Mouse (Mus musculus): ENCODE measurements around the gene Ctnna3. TPM values are rescaled to one million over a fixed set of nuclear protein-coding genes. Genes with fewer than 3 reads are reported as not detected.

The Ctnna3 gene
- polyA plus RNA-seq, 1 experiment from 2014 or later, result 0.92 TPM

DNA sequence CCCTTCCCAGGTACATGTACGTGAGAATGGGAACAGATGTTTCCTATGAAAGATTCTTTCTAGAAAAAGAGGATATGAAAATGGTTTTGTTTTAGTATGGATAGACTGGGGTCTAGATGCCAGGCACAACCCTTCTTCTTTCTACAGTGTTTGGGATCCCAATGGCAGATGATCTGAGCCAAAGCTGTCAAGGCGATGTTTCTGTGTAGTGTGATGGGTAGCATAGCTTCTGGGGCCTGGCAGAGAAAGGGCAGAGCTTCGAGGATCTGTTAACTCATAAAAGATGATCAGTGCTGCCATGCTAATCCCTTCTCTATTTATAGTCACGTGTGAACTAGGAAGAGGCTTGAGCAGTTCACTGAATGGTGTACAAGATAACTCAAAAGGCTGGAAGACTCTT lies 284.3 kb downstream of the Ctnna3 start:
- no peaks in the 10 kb centered on the region for H3K4me1 ChIP-seq
- H3K27me3 ChIP-seq, result no peaks in the 10 kb centered on the region
- H3K9ac ChIP-seq, result no peak overlapping the region
- ATAC-seq (ENCODE audit: insufficient number of reproducible peaks, low FRiP score, low TSS enrichment, low read depth), result no peak
- no peaks in the 10 kb centered on the region for H3K36me3 ChIP-seq
- H3K4me3 ChIP-seq (replicated peaks), result no peak overlapping the region
- H3K9me3 ChIP-seq (replicated peaks), result no peaks in the 10 kb centered on the region
- WGBS, result 63% methylated on average over 4 of the region's 4 CpGs
- no peak overlapping the region for H3K27ac ChIP-seq (replicated peaks)
- no peak overlapping the region for H3K4me2 ChIP-seq (replicated peaks)

GRCm38 (mm10) chr10:63768871-63769270 lies 339.0 kb downstream of the Ctnna3 start:
- no peak overlapping the region for H3K9ac ChIP-seq
- H3K27me3 ChIP-seq, result no peaks in the 10 kb centered on the region
- no peaks in the 10 kb centered on the region for H3K4me1 ChIP-seq
- H3K4me2 ChIP-seq (replicated peaks), result no peak overlapping the region
- H3K4me3 ChIP-seq (replicated peaks), result no peak overlapping the region
- ATAC-seq (ENCODE audit: insufficient number of reproducible peaks, low FRiP score, low TSS enrichment, low read depth), result no peak
- 92% methylated on average over 10 of the region's 10 CpGs for WGBS
- no peak overlapping the region for H3K27ac ChIP-seq (replicated peaks)
- no peaks in the 10 kb centered on the region for H3K36me3 ChIP-seq
- no peaks in the 10 kb centered on the region for H3K9me3 ChIP-seq (replicated peaks)

- no peak overlapping the region for H3K9ac ChIP-seq
- no peaks in the 10 kb centered on the region for H3K4me1 ChIP-seq
- no peaks in the 10 kb centered on the region for H3K36me3 ChIP-seq
- 87% methylated on average over 7 of the region's 7 CpGs for WGBS
- no peak overlapping the region for H3K4me2 ChIP-seq (replicated peaks)
- no peak for ATAC-seq (ENCODE audit: insufficient number of reproducible peaks, low FRiP score, low TSS enrichment, low read depth)
- H3K4me3 ChIP-seq (replicated peaks), result no peak overlapping the region
- H3K9me3 ChIP-seq (replicated peaks), result no peaks in the 10 kb centered on the region
- H3K27me3 ChIP-seq, result no peaks in the 10 kb centered on the region
- H3K27ac ChIP-seq (replicated peaks), result no peak overlapping the region
Observed at GRCm38 (mm10) chr10:63771656-63772055, 341.8 kb downstream of the Ctnna3 start.

- no peaks in the 10 kb centered on the region for H3K4me1 ChIP-seq
- no peaks in the 10 kb centered on the region for H3K36me3 ChIP-seq
- no peak for ATAC-seq (ENCODE audit: insufficient number of reproducible peaks, low FRiP score, low TSS enrichment, low read depth)
- no peaks in the 10 kb centered on the region for H3K9me3 ChIP-seq (replicated peaks)
- H3K9ac ChIP-seq, result no peak overlapping the region
- 92% methylated on average over 10 of the region's 10 CpGs for WGBS
- H3K4me2 ChIP-seq (replicated peaks), result no peak overlapping the region
- no peaks in the 10 kb centered on the region for H3K27me3 ChIP-seq
- no peak overlapping the region for H3K4me3 ChIP-seq (replicated peaks)
- no peak overlapping the region for H3K27ac ChIP-seq (replicated peaks)
Observed at GRCm38 (mm10) chr10:63772074-63772473, 342.2 kb downstream of the Ctnna3 start.

GRCm38 (mm10) chr10:63781948-63782347 lies 352.1 kb downstream of the Ctnna3 start:
- H3K27ac ChIP-seq (replicated peaks), result no peak overlapping the region
- H3K27me3 ChIP-seq, result no peaks in the 10 kb centered on the region
- WGBS, result 27% methylated on average over 6 of the region's 6 CpGs
- H3K4me3 ChIP-seq (replicated peaks), result no peak overlapping the region
- no peaks in the 10 kb centered on the region for H3K4me1 ChIP-seq
- no peak overlapping the region for H3K4me2 ChIP-seq (replicated peaks)
- H3K9ac ChIP-seq, result no peak overlapping the region
- H3K9me3 ChIP-seq (replicated peaks), result no peaks in the 10 kb centered on the region
- ATAC-seq (ENCODE audit: insufficient number of reproducible peaks, low FRiP score, low TSS enrichment, low read depth), result no peak
- H3K36me3 ChIP-seq, result no peaks in the 10 kb centered on the region

DNA sequence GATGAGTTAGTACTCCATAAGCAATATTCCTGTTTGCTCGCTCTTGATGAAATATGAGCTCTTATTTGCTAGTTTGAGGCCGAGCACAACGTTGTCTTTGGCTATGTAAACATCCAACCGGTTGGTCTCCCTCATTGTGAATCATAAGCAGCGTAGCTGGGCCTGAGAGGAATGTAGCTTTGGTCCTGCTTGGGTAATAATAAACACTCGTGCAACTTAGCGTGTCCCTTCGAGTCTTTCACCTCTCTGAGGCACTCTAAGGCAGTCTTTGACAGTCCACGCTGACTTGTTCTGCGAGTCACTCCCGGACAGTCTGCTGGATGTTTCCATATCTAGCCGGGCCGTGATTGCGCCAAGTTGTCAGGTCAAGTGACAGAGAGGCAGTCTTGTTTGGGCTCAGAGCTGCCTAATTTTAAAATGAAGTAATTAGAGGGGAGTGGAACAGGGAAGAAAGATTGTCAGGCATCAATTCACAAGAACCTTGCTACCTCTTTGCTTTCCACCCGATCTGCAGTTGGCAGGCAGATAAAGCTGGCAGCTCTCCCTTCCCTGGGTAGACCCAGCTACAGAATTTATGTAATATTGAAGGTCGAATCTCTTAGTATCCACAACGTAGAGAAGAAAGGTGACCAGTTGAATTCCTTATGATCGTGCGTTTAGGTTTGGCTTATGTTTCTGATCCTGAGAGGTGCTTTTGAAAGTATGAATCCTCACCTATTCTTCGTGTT lies 355.1 kb downstream of the Ctnna3 start:
- no peak overlapping the region for H3K27ac ChIP-seq (replicated peaks)
- H3K4me3 ChIP-seq (replicated peaks), result no peak overlapping the region
- no peaks in the 10 kb centered on the region for H3K4me1 ChIP-seq
- no peaks in the 10 kb centered on the region for H3K36me3 ChIP-seq
- WGBS, result 73% methylated on average over 20 of the region's 20 CpGs
- H3K9me3 ChIP-seq (replicated peaks), result no peaks in the 10 kb centered on the region
- ATAC-seq (ENCODE audit: insufficient number of reproducible peaks, low FRiP score, low TSS enrichment, low read depth), result no peak
- H3K4me2 ChIP-seq (replicated peaks), result no peak overlapping the region
- no peaks in the 10 kb centered on the region for H3K27me3 ChIP-seq
- H3K9ac ChIP-seq, result no peak overlapping the region

DNA sequence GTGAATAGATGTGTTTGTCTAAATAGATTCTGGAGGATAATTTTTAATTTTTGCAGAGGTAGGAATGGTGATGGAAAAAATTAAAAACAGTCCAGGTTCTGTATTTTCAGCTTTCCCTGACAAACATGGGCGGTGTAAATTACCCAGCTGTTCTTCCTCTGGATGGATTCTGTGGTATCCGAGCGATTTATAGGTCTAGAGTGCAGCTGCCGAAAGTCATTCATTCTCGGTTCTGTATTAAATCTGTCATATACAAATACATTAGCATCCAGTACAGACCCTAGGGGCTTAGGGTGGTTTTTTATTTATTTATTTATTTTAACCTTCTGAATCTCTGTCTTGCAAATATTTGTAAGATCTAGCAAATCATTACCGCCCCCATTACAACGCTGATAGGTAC lies 356.5 kb downstream of the Ctnna3 start:
- H3K9ac ChIP-seq, result no peak overlapping the region
- H3K27ac ChIP-seq (replicated peaks), result no peak overlapping the region
- ATAC-seq (ENCODE audit: insufficient number of reproducible peaks, low FRiP score, low TSS enrichment, low read depth), result no peak
- no peaks in the 10 kb centered on the region for H3K4me1 ChIP-seq
- H3K27me3 ChIP-seq, result no peaks in the 10 kb centered on the region
- H3K4me3 ChIP-seq (replicated peaks), result no peak overlapping the region
- H3K9me3 ChIP-seq (replicated peaks), result no peaks in the 10 kb centered on the region
- no peaks in the 10 kb centered on the region for H3K36me3 ChIP-seq
- 79% methylated on average over 7 of the region's 7 CpGs for WGBS
- H3K4me2 ChIP-seq (replicated peaks), result no peak overlapping the region

DNA sequence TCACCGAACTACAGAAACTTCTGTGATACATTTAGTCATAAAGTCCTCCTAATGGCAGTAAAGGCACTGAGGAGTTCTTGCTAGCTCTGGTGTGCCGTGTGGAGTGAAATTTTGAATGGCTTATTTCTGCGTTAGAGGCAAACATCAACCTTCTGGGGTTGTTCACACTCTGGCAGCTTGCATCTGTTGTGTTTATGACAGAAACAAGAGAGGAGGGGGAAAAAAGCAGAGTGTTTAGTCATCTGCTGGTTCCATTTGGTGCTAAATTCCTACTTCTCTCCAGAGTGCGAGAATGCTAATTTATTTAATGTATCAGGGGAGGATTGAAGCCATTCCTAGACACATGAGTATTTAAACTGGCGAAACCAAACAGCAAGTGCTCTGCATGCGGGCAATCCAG lies 374.0 kb downstream of the Ctnna3 start:
- Histone ChIP-seq H3K4me3 (replicated peaks) (no peak overlapping the region), H3K4me1 (no peaks in the 10 kb centered on the region), H3K36me3 (no peaks in the 10 kb centered on the region), H3K27me3 (no peaks in the 10 kb centered on the region), H3K9ac (no peak overlapping the region), H3K9me3 (replicated peaks) (no peaks in the 10 kb centered on the region), H3K4me2 (replicated peaks) (no peak overlapping the region), H3K27ac (replicated peaks) (no peak overlapping the region)
- 73% methylated on average over 6 of the region's 6 CpGs for WGBS
- no peak for ATAC-seq (ENCODE audit: insufficient number of reproducible peaks, low FRiP score, low TSS enrichment, low read depth)

DNA sequence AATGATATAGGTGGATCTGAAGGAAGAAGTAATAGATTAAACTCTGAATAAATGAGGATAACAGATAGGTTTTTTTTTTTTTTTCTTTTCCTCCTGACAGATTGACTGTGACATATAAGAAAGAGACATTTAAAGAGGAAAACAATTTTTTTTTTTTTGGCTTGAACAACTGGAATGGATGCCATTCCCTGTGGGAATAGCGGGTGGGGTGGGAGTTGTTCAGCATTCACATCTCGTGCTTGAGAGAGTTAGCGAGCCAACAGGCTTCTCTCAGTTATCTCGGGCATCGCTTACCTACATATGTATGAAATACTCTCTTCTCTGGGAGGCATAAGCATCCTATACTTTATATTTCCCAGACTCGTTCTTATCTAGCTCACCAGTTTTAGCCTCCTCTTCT lies 375.7 kb downstream of the Ctnna3 start:
- H3K4me1 ChIP-seq, result no peaks in the 10 kb centered on the region
- H3K27ac ChIP-seq (replicated peaks), result no peak overlapping the region
- H3K9me3 ChIP-seq (replicated peaks), result no peaks in the 10 kb centered on the region
- H3K36me3 ChIP-seq, result no peaks in the 10 kb centered on the region
- no peak for ATAC-seq (ENCODE audit: insufficient number of reproducible peaks, low FRiP score, low TSS enrichment, low read depth)
- H3K4me3 ChIP-seq (replicated peaks), result no peak overlapping the region
- 88% methylated on average over 6 of the region's 6 CpGs for WGBS
- H3K4me2 ChIP-seq (replicated peaks), result no peak overlapping the region
- H3K27me3 ChIP-seq, result no peaks in the 10 kb centered on the region
- no peak overlapping the region for H3K9ac ChIP-seq

DNA sequence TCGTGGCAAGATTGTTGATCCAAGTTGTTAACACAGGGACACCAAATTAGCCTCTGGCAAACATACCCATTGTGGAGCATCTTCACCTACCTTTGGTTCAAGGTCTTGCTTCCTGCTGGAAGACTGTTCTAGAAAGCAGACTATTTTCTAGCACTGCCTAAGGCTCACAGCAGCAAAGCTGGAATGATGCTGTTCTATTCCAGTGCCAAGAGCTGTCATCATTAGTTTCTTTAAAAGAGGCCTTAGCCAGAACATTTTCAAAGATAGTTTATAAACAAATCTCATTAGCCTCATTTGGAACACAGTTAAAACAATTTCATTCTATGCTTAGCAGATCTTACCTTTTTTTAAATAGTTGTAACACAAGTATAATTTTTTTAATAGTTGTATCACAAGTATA lies 376.4 kb downstream of the Ctnna3 start:
- Histone ChIP-seq H3K4me1 (no peaks in the 10 kb centered on the region), H3K27me3 (no peaks in the 10 kb centered on the region), H3K36me3 (no peaks in the 10 kb centered on the region), H3K4me2 (replicated peaks) (no peak overlapping the region), H3K27ac (replicated peaks) (no peak overlapping the region), H3K9ac (no peak overlapping the region), H3K9me3 (replicated peaks) (no peaks in the 10 kb centered on the region), H3K4me3 (replicated peaks) (no peak overlapping the region)
- ATAC-seq (ENCODE audit: insufficient number of reproducible peaks, low FRiP score, low TSS enrichment, low read depth), result no peak
- WGBS, result 76% methylated on average over 1 of the region's 1 CpGs

DNA sequence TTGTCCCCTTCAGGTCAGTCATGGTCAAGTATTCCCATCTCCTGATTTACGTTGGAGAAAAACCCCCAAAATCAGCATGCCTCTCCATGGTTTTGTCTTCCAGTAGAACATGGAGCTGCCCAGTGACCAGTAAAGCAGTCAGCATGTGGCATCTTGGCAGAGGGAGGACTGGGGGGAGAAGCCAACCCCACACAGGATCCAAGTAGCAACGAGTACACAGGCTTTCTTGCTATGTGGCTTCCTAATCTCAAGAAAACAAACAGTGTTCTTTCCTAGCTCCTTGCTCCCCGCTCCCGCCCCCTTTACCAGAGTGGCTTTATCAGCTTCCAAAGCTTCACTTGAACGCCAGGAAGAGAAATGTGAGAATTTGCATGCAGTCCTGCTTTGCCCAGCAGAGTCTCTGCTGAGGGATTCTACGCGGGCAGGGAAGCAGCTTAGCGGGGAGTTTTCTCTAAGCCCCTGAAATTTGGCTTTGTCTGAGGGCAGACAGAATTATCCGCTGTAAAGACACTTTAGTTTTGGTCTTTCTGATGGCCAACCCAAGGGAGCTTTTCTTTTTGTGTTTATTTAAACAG lies 380.2 kb downstream of the Ctnna3 start:
- Histone ChIP-seq H3K9ac (no peak overlapping the region), H3K9me3 (replicated peaks) (no peaks in the 10 kb centered on the region), H3K36me3 (no peaks in the 10 kb centered on the region), H3K4me2 (replicated peaks) (no peak overlapping the region), H3K4me3 (replicated peaks) (no peak overlapping the region), H3K27ac (replicated peaks) (no peak overlapping the region), H3K4me1 (no peaks in the 10 kb centered on the region), H3K27me3 (no peaks in the 10 kb centered on the region)
- ATAC-seq (ENCODE audit: insufficient number of reproducible peaks, low FRiP score, low TSS enrichment, low read depth), result no peak
- 29% methylated on average over 9 of the region's 9 CpGs for WGBS

GRCm38 (mm10) chr10:63839011-63839410 lies 409.1 kb downstream of the Ctnna3 start:
- Histone ChIP-seq H3K9me3 (replicated peaks) (no peaks in the 10 kb centered on the region), H3K9ac (no peak overlapping the region), H3K27ac (replicated peaks) (no peak overlapping the region), H3K27me3 (no peaks in the 10 kb centered on the region), H3K4me1 (no peaks in the 10 kb centered on the region), H3K4me2 (replicated peaks) (no peak overlapping the region), H3K36me3 (no peaks in the 10 kb centered on the region), H3K4me3 (replicated peaks) (no peak overlapping the region)
- ATAC-seq (ENCODE audit: insufficient number of reproducible peaks, low FRiP score, low TSS enrichment, low read depth), result no peak
- 47% methylated on average over 4 of the region's 4 CpGs for WGBS

Measured in embryonic facial prominence, embryonic 15.5 days (tissue).